Mouse (Mus musculus): ENCODE measurements around the gene Ahcyl2.

Ahcyl2 gene

GRCm38 (mm10) chr6:29770672-29771321, 3.0 kb downstream of the Ahcyl2 start:
- DNase-seq (ENCODE audit: low spot score in 2 of 2), result no peak

GRCm38 (mm10) chr6:29772236-29772635, 4.4 kb downstream of the Ahcyl2 start:
- DNase-seq (ENCODE audit: low spot score in 2 of 2), result no peak

- DNase-seq (ENCODE audit: low spot score in 2 of 2), result no peak
Observed at GRCm38 (mm10) chr6:29774161-29774560, 6.3 kb downstream of the Ahcyl2 start.

- peak in 1 of 2 experiments; percentile 34 for DNase-seq (ENCODE audit: low spot score in 2 of 2)
Observed at GRCm38 (mm10) chr6:29775609-29776008, 7.8 kb downstream of the Ahcyl2 start.

GRCm38 (mm10) chr6:29776542-29777237, 8.9 kb downstream of the Ahcyl2 start:
- no peak for DNase-seq (ENCODE audit: low spot score in 2 of 2)

- DNase-seq (ENCODE audit: low spot score in 2 of 2), result no peak
Observed at GRCm38 (mm10) chr6:29777238-29777555, 9.4 kb downstream of the Ahcyl2 start.

- DNase-seq (ENCODE audit: low spot score in 2 of 2), result no peak
Observed at GRCm38 (mm10) chr6:29780082-29780481, 12.3 kb downstream of the Ahcyl2 start.

GRCm38 (mm10) chr6:29780571-29780970, 12.8 kb downstream of the Ahcyl2 start:
- no peak for DNase-seq (ENCODE audit: low spot score in 2 of 2)

GRCm38 (mm10) chr6:29782239-29782638, 14.4 kb downstream of the Ahcyl2 start:
- no peak for DNase-seq (ENCODE audit: low spot score in 2 of 2)

- no peak for DNase-seq (ENCODE audit: low spot score in 2 of 2)
Observed at GRCm38 (mm10) chr6:29783960-29784359, 16.1 kb downstream of the Ahcyl2 start.

GRCm38 (mm10) chr6:29784413-29785021, 16.7 kb downstream of the Ahcyl2 start:
- DNase-seq (ENCODE audit: low spot score in 2 of 2), result no peak

GRCm38 (mm10) chr6:29785759-29786158, 17.9 kb downstream of the Ahcyl2 start:
- no peak for DNase-seq (ENCODE audit: low spot score in 2 of 2)

- DNase-seq (ENCODE audit: low spot score in 2 of 2), result no peak
Observed at GRCm38 (mm10) chr6:29788779-29789350, 21.1 kb downstream of the Ahcyl2 start.

GRCm38 (mm10) chr6:29790014-29790698, 22.3 kb downstream of the Ahcyl2 start:
- no peak for DNase-seq (ENCODE audit: low spot score in 2 of 2)

- no peak for DNase-seq (ENCODE audit: low spot score in 2 of 2)
Observed at GRCm38 (mm10) chr6:29793520-29793919, 25.7 kb downstream of the Ahcyl2 start.

GRCm38 (mm10) chr6:29794582-29794981, 26.8 kb downstream of the Ahcyl2 start:
- no peak for DNase-seq (ENCODE audit: low spot score in 2 of 2)

- DNase-seq (ENCODE audit: low spot score in 2 of 2), result no peak
Observed at GRCm38 (mm10) chr6:29802979-29803378, 35.2 kb downstream of the Ahcyl2 start.

GRCm38 (mm10) chr6:29804006-29804405, 36.2 kb downstream of the Ahcyl2 start:
- DNase-seq (ENCODE audit: low spot score in 2 of 2), result no peak

- DNase-seq (ENCODE audit: low spot score in 2 of 2), result no peak
Observed at GRCm38 (mm10) chr6:29805381-29805780, 37.6 kb downstream of the Ahcyl2 start.

GRCm38 (mm10) chr6:29812076-29812475, 44.3 kb downstream of the Ahcyl2 start:
- no peak for DNase-seq (ENCODE audit: low spot score in 2 of 2)

GRCm38 (mm10) chr6:29812651-29813050, 44.8 kb downstream of the Ahcyl2 start:
- no peak for DNase-seq (ENCODE audit: low spot score in 2 of 2)

- DNase-seq (ENCODE audit: low spot score in 2 of 2), result no peak
Observed at GRCm38 (mm10) chr6:29814616-29815015, 46.8 kb downstream of the Ahcyl2 start.
